Mouse (Mus musculus): ENCODE measurements around the gene Eif3g.

The Eif3g gene

GRCm38 (mm10) chr9:20898511-20899073, at the start of gene Eif3g:
Eif3g (minus strand) TSS chr9:20898623.
- no peak for DNase-seq (ENCODE audit: low spot score)

GRCm38 (mm10) chr9:20946066-20946880, 47.9 kb upstream of the Eif3g start:
- no peak for DNase-seq (ENCODE audit: low spot score)

- DNase-seq (ENCODE audit: low spot score): no peak
Observed at GRCm38 (mm10) chr9:20944697-20945370, 46.4 kb upstream of the Eif3g start.

GRCm38 (mm10) chr9:20943911-20944310, 45.5 kb upstream of the Eif3g start:
- DNase-seq (ENCODE audit: low spot score): no peak

- no peak for DNase-seq (ENCODE audit: low spot score)
Observed at GRCm38 (mm10) chr9:20943396-20943795, 45.0 kb upstream of the Eif3g start.

- DNase-seq (ENCODE audit: low spot score): no peak
Observed at GRCm38 (mm10) chr9:20923258-20923657, 24.8 kb upstream of the Eif3g start.

GRCm38 (mm10) chr9:20916160-20916559, 17.7 kb upstream of the Eif3g start:
- no peak for DNase-seq (ENCODE audit: low spot score)

GRCm38 (mm10) chr9:20909948-20910347, 11.5 kb upstream of the Eif3g start:
- DNase-seq (ENCODE audit: low spot score): no peak

- no peak for DNase-seq (ENCODE audit: low spot score)
Observed at GRCm38 (mm10) chr9:20902174-20902491, 3.7 kb upstream of the Eif3g start.

- no peak for DNase-seq (ENCODE audit: low spot score)
Observed at GRCm38 (mm10) chr9:20901466-20902173, 3.2 kb upstream of the Eif3g start.

- DNase-seq (ENCODE audit: low spot score): no peak
Observed at GRCm38 (mm10) chr9:20897736-20898510, 500 bp downstream of the Eif3g start.

- DNase-seq (ENCODE audit: low spot score): no peak
Observed at GRCm38 (mm10) chr9:20895382-20895781, 3.0 kb downstream of the Eif3g start.

GRCm38 (mm10) chr9:20894629-20895028, 3.8 kb downstream of the Eif3g start:
- DNase-seq (ENCODE audit: low spot score): no peak

GRCm38 (mm10) chr9:20893590-20894343, 4.7 kb downstream of the Eif3g start:
- DNase-seq (ENCODE audit: low spot score): no peak

- DNase-seq (ENCODE audit: low spot score): no peak
Observed at GRCm38 (mm10) chr9:20893069-20893468, 5.4 kb downstream of the Eif3g start.

GRCm38 (mm10) chr9:20892104-20892653, 6.2 kb downstream of the Eif3g start:
- no peak for DNase-seq (ENCODE audit: low spot score)

GRCm38 (mm10) chr9:20891339-20892103, 6.9 kb downstream of the Eif3g start:
- no peak for DNase-seq (ENCODE audit: low spot score)

- no peak for DNase-seq (ENCODE audit: low spot score)
Observed at GRCm38 (mm10) chr9:20890411-20890810, 8.0 kb downstream of the Eif3g start.

- no peak for DNase-seq (ENCODE audit: low spot score)
Observed at GRCm38 (mm10) chr9:20889185-20890141, 9.0 kb downstream of the Eif3g start.

Measured in left cerebral cortex, adult 11 months (tissue).